Mouse (Mus musculus) ES-Bruce4 (cell line): Measurements from ENCODE around the gene Ank3.

Experiments
- CTCF ChIP-seq: IDR thresholded peaks from one replicate; pipeline ENCODE4 v1.8.1; 2011; ENCODE audit warnings: low read depth, low read length
- EP300 ChIP-seq: IDR thresholded peaks from 2 replicates; pipeline ENCODE4 v1.6.1; 2011; ENCODE audit warnings: low read depth, low read length; ENCODE audit not compliant: insufficient read depth
- POLR2A ChIP-seq: IDR thresholded peaks from one replicate; pipeline ENCODE4 v1.8.1; 2011; ENCODE audit warnings: low read length; ENCODE audit not compliant: insufficient read depth

DNA sequence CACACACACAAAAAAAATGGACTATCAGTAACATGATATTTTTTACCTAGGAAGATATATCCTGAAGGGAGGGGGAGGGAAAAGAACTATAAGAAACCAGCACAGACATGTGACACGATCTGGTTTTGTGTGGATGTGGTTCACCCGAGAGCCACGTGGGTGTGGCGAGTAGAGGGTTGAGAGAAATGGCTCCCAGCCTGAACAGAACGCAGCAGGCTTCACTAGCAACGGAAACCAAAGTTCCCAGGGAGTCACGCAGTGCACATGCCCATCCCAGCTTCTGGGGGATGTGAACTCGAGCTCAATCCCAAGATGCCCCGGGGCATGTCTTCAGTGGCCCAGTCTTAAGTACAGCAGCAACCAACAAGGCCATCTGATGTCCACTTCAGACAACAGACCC, 607.8 kb downstream of the Ank3 start:
- TF ChIP-seq CTCF: no peak
- TF ChIP-seq EP300: no peak
- no peak for TF ChIP-seq POLR2A
